Mouse (Mus musculus): ENCODE results near the gene Dtx1.
A peak's percentile ranks its signal among the peaks of the same experiment; 100 is the strongest.

DNA sequence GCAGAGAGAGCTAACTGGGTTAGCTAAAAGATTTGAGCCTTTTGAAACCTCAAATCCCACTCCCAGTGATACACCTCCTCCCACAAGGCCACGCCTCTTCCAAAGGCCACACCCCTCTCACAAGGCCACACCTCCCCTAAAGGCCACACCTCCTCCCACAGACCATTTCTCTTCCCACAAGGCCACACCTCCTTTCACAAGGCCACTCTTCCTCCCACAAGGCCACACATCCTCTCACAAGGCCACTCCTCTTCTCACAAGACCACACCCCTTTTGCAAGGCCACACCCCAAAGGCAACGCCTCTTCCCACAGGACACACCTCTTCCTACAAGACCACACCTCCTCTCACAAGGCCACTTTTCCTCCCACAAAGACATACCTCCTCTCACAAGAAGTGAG lies 34.2 kb downstream of the Dtx1 start:
- no peak for TF ChIP-seq CTCF (IDR thresholded peaks at IDR 0.05; ENCODE audit: extremely low read depth, insufficient read depth, low read length)
- peak; percentile 26; the same call in 1 of the 2 replicates for TF ChIP-seq POLR2A (IDR thresholded peaks at IDR 0.05; ENCODE audit: extremely low read depth, insufficient read depth, low read length)

All from cortical plate, adult 2 months (tissue).